Mouse (Mus musculus): ENCODE measurements around the gene Ttll4. TPM values are rescaled to one million over a fixed set of nuclear protein-coding genes. Genes with fewer than 3 reads are reported as not detected.

Ttll4 gene
- polyA plus RNA-seq, 1 experiment from 2014 or later: 1.8 TPM

DNA sequence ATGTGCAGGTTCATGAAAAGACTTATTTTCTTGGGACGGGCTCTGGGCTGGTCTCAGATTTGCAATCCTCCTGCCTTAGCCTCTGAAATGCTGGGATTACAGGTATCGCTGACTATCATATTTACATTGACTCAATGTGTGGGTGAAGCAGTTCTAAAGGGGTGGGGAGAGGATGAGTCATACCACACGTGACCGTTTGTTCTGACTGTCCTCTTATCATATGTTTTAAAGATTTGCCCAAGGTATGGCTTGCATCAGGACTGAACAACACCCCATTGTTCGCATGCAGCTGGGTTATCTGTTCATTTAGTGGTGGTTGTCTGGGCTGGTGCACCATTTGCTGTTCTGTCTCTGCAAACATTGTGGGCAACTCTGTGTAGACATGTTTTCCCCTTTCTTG lies 65.1 kb downstream of the Ttll4 start:
- Histone ChIP-seq H3K36me3 (ENCODE audit: control insufficient read depth, insufficient read depth, low read length) (no peaks in the 10 kb centered on the region), H3K4me1 (replicated peaks; ENCODE audit: control insufficient read depth, insufficient read depth) (no peaks in the 10 kb centered on the region), H3K4me3 (ENCODE audit: low read depth, low read length) (no peak overlapping the region), H3K9ac (ENCODE audit: low read length) (no peak overlapping the region), H3K4me2 (replicated peaks; ENCODE audit: low read depth) (no peak overlapping the region), H3K27me3 (ENCODE audit: control insufficient read depth, insufficient read depth, low read length) (no peaks in the 10 kb centered on the region), H3K9me3 (ENCODE audit: control insufficient read depth, low read length) (no peaks in the 10 kb centered on the region), H3K27ac (replicated peaks) (0 out of 2 replicates have a peak overlapping the region, but pooled peaks have one; percentile 3)
- WGBS: 35% methylated on average over 5 of the region's 5 CpGs
- TF ChIP-seq CTCF (IDR thresholded peaks at IDR 0.05; ENCODE audit: low read depth) (no peak), EP300 (optimal IDR thresholded peaks at IDR 0.05) (no peak)
- ATAC-seq (ENCODE audit: low FRiP score, low TSS enrichment): peak; percentile 77
- DNase-seq (ENCODE audit: low spot score): peak; percentile 25

- H3K27ac ChIP-seq (replicated peaks): no peak overlapping the region
- H3K27me3 ChIP-seq (ENCODE audit: control insufficient read depth, insufficient read depth, low read length): no peaks in the 10 kb centered on the region
- no peak overlapping the region for H3K9ac ChIP-seq (ENCODE audit: low read length)
- 70% methylated on average over 8 of the region's 8 CpGs for WGBS
- ATAC-seq (ENCODE audit: low FRiP score, low TSS enrichment) (no peak), DNase-seq (ENCODE audit: low spot score) (no peak)
- TF ChIP-seq EP300 (optimal IDR thresholded peaks at IDR 0.05) (no peak), CTCF (IDR thresholded peaks at IDR 0.05; ENCODE audit: low read depth) (no peak)
- H3K4me2 ChIP-seq (replicated peaks; ENCODE audit: low read depth): no peak overlapping the region
- H3K4me3 ChIP-seq (ENCODE audit: low read depth, low read length): no peak overlapping the region
- H3K9me3 ChIP-seq (ENCODE audit: control insufficient read depth, low read length): no peaks in the 10 kb centered on the region
- no peaks in the 10 kb centered on the region for H3K36me3 ChIP-seq (ENCODE audit: control insufficient read depth, insufficient read depth, low read length)
- no peaks in the 10 kb centered on the region for H3K4me1 ChIP-seq (replicated peaks; ENCODE audit: control insufficient read depth, insufficient read depth)
Observed at GRCm38 (mm10) chr1:74728446-74728845, 66.9 kb downstream of the Ttll4 start.

GRCm38 (mm10) chr1:74736977-74737376 lies 75.4 kb downstream of the Ttll4 start:
- no peak for TF ChIP-seq CTCF (IDR thresholded peaks at IDR 0.05; ENCODE audit: low read depth)
- no peak for TF ChIP-seq EP300 (optimal IDR thresholded peaks at IDR 0.05)
- Histone ChIP-seq H3K9ac (ENCODE audit: low read length) (no peak overlapping the region), H3K4me3 (ENCODE audit: low read depth, low read length) (no peak overlapping the region), H3K27ac (replicated peaks) (no peak overlapping the region), H3K27me3 (ENCODE audit: control insufficient read depth, insufficient read depth, low read length) (no peaks in the 10 kb centered on the region), H3K9me3 (ENCODE audit: control insufficient read depth, low read length) (no peaks in the 10 kb centered on the region), H3K4me2 (replicated peaks; ENCODE audit: low read depth) (no peak overlapping the region), H3K4me1 (replicated peaks; ENCODE audit: control insufficient read depth, insufficient read depth) (no peaks in the 10 kb centered on the region), H3K36me3 (ENCODE audit: control insufficient read depth, insufficient read depth, low read length) (no peaks in the 10 kb centered on the region)
- no peak for ATAC-seq (ENCODE audit: low FRiP score, low TSS enrichment)
- 88% methylated on average over 12 of the region's 12 CpGs for WGBS
- DNase-seq (ENCODE audit: low spot score): no peak

DNA sequence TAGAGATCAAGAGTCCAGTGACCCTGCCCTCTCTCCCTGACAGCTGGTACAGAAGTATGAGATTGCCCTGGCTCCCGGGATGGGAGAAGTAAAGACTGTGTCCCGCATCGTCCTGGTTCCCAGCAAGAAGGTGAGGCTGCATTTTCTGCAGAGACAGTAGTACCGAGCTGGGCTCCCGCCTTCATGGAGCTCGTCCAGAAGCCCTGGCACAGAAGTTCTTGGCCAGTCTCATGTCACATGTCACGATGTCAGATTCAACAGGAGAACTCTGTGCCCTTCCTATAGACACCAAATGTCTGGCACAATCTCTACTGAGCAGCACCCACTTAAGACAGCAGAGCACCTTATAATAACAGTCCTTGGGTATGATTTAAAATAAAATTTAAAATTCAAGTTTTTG lies 76.0 kb downstream of the Ttll4 start:
- TF ChIP-seq EP300 (optimal IDR thresholded peaks at IDR 0.05): no peak
- no peak for TF ChIP-seq CTCF (IDR thresholded peaks at IDR 0.05; ENCODE audit: low read depth)
- H3K27ac ChIP-seq (replicated peaks): no peak overlapping the region
- H3K4me2 ChIP-seq (replicated peaks; ENCODE audit: low read depth): no peak overlapping the region
- H3K4me3 ChIP-seq (ENCODE audit: low read depth, low read length): no peak overlapping the region
- H3K36me3 ChIP-seq (ENCODE audit: control insufficient read depth, insufficient read depth, low read length): no peaks in the 10 kb centered on the region
- DNase-seq (ENCODE audit: low spot score): no peak
- no peak overlapping the region for H3K9ac ChIP-seq (ENCODE audit: low read length)
- WGBS: 80% methylated on average over 7 of the region's 7 CpGs
- no peak for ATAC-seq (ENCODE audit: low FRiP score, low TSS enrichment)
- no peaks in the 10 kb centered on the region for H3K9me3 ChIP-seq (ENCODE audit: control insufficient read depth, low read length)
- no peaks in the 10 kb centered on the region for H3K4me1 ChIP-seq (replicated peaks; ENCODE audit: control insufficient read depth, insufficient read depth)
- no peaks in the 10 kb centered on the region for H3K27me3 ChIP-seq (ENCODE audit: control insufficient read depth, insufficient read depth, low read length)

DNA sequence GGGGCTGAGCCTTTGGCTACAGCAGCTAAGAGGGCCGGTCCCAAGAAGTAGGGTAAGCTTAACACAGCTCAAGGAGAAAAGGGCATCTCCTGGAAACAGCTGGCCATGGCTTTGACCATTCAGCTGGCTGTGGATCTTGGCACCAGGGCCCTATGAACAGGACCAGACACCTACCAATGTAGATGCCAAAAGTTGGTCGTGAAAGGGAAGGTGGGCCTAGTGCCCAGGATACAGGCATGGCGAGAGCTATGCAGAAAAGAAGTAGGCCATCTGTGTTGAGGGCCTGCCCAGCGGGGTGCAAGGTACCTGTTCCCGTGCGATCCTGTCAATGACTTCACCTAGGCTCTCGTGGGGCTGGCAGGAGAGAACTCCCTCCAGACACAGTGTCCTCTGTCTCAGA lies 79.3 kb downstream of the Ttll4 start:
- no peak overlapping the region for H3K27ac ChIP-seq (replicated peaks)
- TF ChIP-seq EP300 (optimal IDR thresholded peaks at IDR 0.05) (no peak), CTCF (IDR thresholded peaks at IDR 0.05; ENCODE audit: low read depth) (no peak)
- no peak overlapping the region for H3K9ac ChIP-seq (ENCODE audit: low read length)
- H3K4me3 ChIP-seq (ENCODE audit: low read depth, low read length): no peak overlapping the region
- H3K36me3 ChIP-seq (ENCODE audit: control insufficient read depth, insufficient read depth, low read length): no peaks in the 10 kb centered on the region
- no peaks in the 10 kb centered on the region for H3K9me3 ChIP-seq (ENCODE audit: control insufficient read depth, low read length)
- WGBS: 76% methylated on average over 7 of the region's 7 CpGs
- DNase-seq (ENCODE audit: low spot score) (no peak), ATAC-seq (ENCODE audit: low FRiP score, low TSS enrichment) (no peak)
- no peaks in the 10 kb centered on the region for H3K27me3 ChIP-seq (ENCODE audit: control insufficient read depth, insufficient read depth, low read length)
- H3K4me1 ChIP-seq (replicated peaks; ENCODE audit: control insufficient read depth, insufficient read depth): no peaks in the 10 kb centered on the region
- H3K4me2 ChIP-seq (replicated peaks; ENCODE audit: low read depth): no peak overlapping the region

DNA sequence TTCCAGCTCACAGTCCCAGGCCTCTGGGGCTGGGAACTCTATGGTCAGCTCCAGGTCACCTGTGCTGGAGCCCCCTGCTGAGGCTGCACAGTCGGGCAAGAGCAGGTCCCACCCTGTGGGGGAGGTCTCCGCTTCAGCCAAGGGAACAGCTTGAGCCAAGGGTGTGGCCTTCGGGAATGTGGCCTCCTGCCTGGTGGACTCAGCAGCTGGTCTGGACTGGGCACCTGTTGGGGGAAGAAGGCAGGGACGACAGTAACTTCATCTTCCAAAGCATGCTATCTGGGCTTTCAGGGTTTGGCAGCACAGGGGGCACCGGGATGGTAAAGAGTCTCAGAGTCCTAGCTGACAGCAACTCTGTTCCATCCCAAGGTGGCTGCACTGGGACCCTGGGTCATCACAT lies 85.8 kb downstream of the Ttll4 start:
- 53% methylated on average over 5 of the region's 5 CpGs for WGBS
- Histone ChIP-seq H3K36me3 (ENCODE audit: control insufficient read depth, insufficient read depth, low read length) (no peaks in the 10 kb centered on the region), H3K27ac (replicated peaks) (no peak overlapping the region), H3K9me3 (ENCODE audit: control insufficient read depth, low read length) (no peaks in the 10 kb centered on the region), H3K4me3 (ENCODE audit: low read depth, low read length) (no peak overlapping the region), H3K4me1 (replicated peaks; ENCODE audit: control insufficient read depth, insufficient read depth) (0 out of 2 replicates have a peak, but pooled peaks cover 4% of the 10 kb centered on the region), H3K4me2 (replicated peaks; ENCODE audit: low read depth) (no peak overlapping the region), H3K9ac (ENCODE audit: low read length) (no peak overlapping the region), H3K27me3 (ENCODE audit: control insufficient read depth, insufficient read depth, low read length) (no peaks in the 10 kb centered on the region)
- TF ChIP-seq EP300 (optimal IDR thresholded peaks at IDR 0.05): no peak
- no peak for TF ChIP-seq CTCF (IDR thresholded peaks at IDR 0.05; ENCODE audit: low read depth)
- no peak for DNase-seq (ENCODE audit: low spot score)
- no peak; the same call in 1 of the 2 replicates for ATAC-seq (ENCODE audit: low FRiP score, low TSS enrichment)

All from stomach, postnatal 0 days (tissue).